Mouse (Mus musculus): ENCODE measurements around the gene Gss.
"Not testable (repeated sequence)": the region's sequence is repeated elsewhere in the genome, so short reads cannot be mapped to it uniquely, and the experiment has no call there.

The Gss gene

DNA sequence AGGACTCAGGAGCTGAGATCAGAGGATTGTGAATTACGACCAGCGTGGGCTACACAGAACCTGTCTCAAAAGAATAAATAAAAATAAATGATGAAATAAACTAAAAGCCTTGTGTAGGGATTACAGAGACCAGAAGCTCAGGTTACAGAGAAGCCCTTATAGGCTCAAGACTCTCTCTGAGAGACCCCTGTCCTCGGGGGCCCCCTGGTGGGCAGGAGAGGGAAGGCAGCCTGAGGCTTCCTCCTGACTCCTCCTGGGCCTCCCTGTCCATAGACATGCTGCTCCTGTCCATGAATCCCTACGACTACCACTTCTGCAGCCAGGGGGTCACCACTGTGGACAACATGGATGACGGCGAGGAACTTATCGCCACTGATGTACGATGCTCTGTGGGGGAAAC lies 27.2 kb upstream of the Gss start:
- peak; percentile 79 for DNase-seq (ENCODE audit: low read depth, low spot score)

GRCm38 (mm10) chr2:155616971-155617370 lies 24.4 kb upstream of the Gss start:
- no peak for DNase-seq (ENCODE audit: low read depth, low spot score)

- no peak for DNase-seq (ENCODE audit: low read depth, low spot score)
Observed at GRCm38 (mm10) chr2:155613953-155614352, 21.3 kb upstream of the Gss start.

- peak; percentile 87 for DNase-seq (ENCODE audit: low read depth, low spot score)
Observed at GRCm38 (mm10) chr2:155613326-155613755, 20.7 kb upstream of the Gss start.

DNA sequence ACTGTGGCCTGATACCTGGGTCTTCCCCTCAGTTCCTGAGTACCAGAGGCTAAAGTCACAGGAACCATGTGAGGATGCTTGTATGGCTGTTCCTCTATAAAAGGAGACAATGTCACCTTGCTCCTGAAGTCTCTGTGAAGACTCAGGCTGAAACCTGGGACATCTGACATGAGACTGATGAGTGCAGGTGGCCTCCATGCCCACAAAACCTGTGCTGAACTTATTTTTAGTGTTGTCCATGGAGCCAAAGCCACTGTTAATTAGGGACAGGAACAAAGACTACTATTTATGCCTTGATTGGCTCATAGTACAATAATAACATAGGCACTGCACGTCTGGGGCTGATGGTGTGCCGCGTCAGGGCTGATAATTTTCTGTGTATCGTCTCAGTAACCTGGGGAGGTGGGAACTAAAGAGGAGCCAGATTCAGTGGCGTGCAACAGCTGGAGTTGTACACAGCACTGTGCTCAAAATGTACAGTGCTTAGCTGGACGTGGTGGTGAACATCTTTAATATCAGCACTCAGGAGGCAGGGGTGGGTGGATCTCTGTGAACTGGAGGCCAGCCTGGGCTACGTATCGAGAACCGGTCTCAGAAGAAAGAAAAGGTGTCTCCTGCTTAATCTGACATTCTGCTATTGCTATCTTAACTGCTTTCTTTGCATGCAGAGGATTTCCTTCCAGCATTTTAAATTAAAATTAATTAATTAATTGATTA lies 19.4 kb upstream of the Gss start:
- DNase-seq (ENCODE audit: low read depth, low spot score) = no peak

DNA sequence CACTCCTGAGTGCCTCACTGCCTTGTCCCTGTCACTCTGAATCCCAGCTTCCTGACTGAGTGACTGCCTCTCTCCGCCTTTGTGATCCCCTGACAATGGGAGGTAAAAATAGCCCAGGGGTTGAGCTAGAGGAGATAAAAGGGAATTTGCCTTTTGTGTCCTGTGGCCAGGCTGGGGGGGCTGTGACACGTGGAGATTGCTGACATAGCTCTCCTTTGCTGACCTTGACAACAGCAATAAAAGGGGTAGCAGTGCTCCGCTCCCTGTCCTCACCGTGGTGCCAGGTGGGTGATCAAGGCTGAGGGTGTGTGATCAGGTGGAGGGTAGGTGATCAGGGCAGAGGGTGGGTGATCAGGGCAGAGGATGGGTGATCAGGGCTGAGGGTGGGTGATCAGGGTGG lies 18.4 kb upstream of the Gss start, which contains the start of gene Myh7b:
Myh7b (plus strand) TSS at position 235 of the 400 bp plus-strand sequence.
- no peak for DNase-seq (ENCODE audit: low read depth, low spot score)

GRCm38 (mm10) chr2:155606360-155606759 lies 13.8 kb upstream of the Gss start:
- DNase-seq (ENCODE audit: low read depth, low spot score) = peak; percentile 87

GRCm38 (mm10) chr2:155605236-155605589 lies 12.6 kb upstream of the Gss start:
- not testable (repeated sequence) for DNase-seq (ENCODE audit: low read depth, low spot score)

DNA sequence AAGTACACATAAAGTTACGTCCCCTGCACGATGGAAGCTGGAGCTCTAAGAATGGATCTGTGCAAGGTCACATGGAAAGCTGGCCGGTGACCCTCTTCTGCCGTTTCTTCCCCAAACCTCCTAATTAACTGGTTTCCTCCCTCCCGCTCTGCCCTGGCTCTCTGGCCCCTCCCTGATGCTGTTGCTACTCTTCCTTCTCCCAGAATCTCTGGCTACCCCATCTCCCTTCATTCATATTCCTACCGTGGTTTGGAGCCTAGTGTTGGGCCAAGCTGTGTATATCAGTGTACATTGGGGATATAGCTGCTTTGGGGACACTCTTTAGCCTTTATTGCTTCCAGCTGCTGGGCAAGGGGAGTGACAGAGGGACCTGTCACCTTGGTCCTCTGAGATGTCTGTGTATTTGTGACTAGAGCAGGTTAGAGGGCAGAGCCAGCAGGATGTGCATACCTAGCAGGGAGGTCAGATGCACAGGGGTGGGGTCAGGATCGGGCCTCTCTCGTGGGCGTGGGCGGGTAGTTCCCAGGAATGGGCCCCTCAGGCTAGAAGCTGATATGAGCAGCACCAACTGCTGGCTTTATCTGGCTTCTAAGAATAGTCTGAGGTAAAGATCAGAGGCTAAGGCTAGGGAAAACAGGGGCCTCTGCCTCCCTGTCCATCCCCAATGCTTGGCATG lies 12.1 kb upstream of the Gss start:
- no peak for DNase-seq (ENCODE audit: low read depth, low spot score)

- DNase-seq (ENCODE audit: low read depth, low spot score) = no peak
Observed at GRCm38 (mm10) chr2:155603707-155604106, 11.1 kb upstream of the Gss start.

GRCm38 (mm10) chr2:155595516-155595915 lies 2.9 kb upstream of the Gss start:
- DNase-seq (ENCODE audit: low read depth, low spot score) = no peak

- no peak for DNase-seq (ENCODE audit: low read depth, low spot score)
Observed at GRCm38 (mm10) chr2:155592854-155593283, 259 bp upstream of the Gss start.

DNA sequence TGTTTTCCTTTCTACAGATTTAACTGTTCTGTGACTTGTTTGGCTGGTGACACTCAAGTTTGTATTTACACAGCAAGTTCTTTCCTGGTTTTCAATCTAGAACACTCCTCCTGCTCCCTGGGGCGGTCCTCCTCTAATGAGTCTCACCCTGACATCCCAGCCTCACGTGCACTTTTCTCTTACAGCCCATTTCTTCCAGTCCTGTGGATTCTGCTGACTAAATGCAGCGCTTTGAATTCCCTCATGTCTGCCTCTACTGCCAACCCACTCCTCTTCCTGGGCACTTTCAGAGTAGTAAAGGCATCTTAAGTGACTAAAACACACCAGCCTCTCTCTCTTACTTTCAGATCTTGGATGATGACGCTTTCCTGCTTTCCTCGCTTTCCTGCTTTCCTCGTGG lies 934 bp downstream of the Gss start:
- DNase-seq (ENCODE audit: low read depth, low spot score) = peak; percentile 30

DNA sequence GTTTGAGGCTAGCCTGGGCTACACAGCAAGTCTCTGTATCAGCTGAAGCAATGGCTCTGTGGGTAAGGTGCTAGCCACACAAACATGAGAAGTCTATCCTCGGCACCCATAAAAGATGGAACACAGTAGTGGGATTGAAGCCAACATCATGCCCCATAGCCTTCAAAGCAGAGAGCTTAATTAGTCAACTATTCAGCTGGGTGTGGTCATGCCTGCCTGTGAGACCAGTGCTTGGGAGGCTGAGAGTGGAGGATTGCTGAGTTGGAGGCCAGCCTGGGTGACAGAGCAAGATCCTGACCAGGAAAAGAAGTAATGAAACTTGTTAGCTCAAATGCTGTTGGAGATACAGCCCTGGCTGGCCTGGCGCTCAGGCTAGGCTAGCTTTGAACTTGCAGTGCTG lies 1.7 kb downstream of the Gss start:
- DNase-seq (ENCODE audit: low read depth, low spot score) = no peak

- DNase-seq (ENCODE audit: low read depth, low spot score) = peak; percentile 57
Observed at GRCm38 (mm10) chr2:155589521-155589920, 3.1 kb downstream of the Gss start.

GRCm38 (mm10) chr2:155588136-155588535 lies 4.5 kb downstream of the Gss start:
- no peak for DNase-seq (ENCODE audit: low read depth, low spot score)

- DNase-seq (ENCODE audit: low read depth, low spot score) = no peak
Observed at GRCm38 (mm10) chr2:155585486-155585885, 7.1 kb downstream of the Gss start.

DNA sequence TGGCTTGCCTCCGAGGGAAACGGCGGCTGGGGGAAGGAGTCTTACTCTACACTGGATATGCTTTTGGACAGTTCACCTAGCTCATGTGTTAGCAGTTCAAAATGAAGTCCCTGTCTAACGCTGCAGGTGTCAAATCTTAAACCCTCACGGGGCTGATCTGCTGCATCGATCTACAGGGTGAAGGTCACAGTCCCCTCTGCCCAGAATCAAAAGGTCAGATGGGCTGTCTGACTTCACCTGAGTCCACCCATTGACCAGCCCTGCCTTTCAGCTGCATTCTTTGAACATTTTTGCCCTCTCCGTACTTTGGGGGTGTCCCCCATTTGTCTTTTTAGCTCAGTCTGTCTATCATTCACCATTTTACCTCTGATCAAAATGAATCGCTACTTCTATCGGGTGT lies 7.5 kb downstream of the Gss start:
- DNase-seq (ENCODE audit: low read depth, low spot score) = no peak

- peak; percentile 83 for DNase-seq (ENCODE audit: low read depth, low spot score)
Observed at GRCm38 (mm10) chr2:155583927-155584530, 8.6 kb downstream of the Gss start.

GRCm38 (mm10) chr2:155582996-155583395 lies 9.6 kb downstream of the Gss start:
- DNase-seq (ENCODE audit: low read depth, low spot score) = no peak

DNA sequence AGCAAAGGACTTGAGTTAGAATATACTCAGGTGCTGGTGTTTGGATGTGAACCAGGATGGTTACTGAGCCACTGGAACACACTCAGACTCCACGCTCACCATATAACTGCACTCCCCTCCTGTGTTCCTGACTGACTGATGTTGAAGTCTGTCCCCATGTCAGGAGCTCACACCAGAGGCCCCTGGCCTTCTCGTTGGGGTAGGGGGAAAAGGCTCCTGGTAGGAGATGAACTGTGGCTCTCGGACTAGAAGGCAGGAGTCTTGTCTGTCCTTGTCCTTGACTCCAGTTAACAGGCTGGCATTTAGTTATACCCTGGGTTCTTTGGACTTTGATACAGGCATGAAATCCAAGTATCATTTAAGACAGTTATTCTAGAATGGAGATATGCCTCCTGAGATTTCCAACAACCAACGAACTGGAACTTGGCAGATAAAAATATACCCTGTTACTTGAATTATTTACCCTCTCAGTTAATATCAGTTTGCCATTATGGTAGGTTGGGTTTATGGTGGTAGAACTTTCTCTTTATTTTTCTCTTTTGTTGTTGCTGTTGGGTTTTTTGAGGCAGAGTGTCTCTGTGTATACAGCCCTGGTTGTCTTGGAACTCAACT lies 10.1 kb downstream of the Gss start:
- no peak for DNase-seq (ENCODE audit: low read depth, low spot score)

GRCm38 (mm10) chr2:155580331-155580730 lies 12.3 kb downstream of the Gss start:
- DNase-seq (ENCODE audit: low read depth, low spot score) = no peak
